Mouse (Mus musculus) hindbrain, embryonic 16.5 days (tissue): Measurements from ENCODE around the gene Pum2. TPM values are rescaled to one million over a fixed set of nuclear protein-coding genes. Genes with fewer than 3 reads are reported as not detected.
"Not testable (repeated sequence)": the region's sequence is repeated elsewhere in the genome, so short reads cannot be mapped to it uniquely, and the experiment has no call there.

Experiments
- ATAC-seq: fragments of 200-750 bp; cut with Nextera tagmentation; 2 replicates; pipeline ENCODE4 v1.8.0; 2017; ENCODE audit warnings: moderate TSS enrichment, moderate library complexity
- H3K27ac ChIP-seq: fragments of 300-500 bp; sonication (generic); 2 replicates; pipeline ENCODE4 v1.5.1; 2014; ENCODE audit warnings: low read depth, mild to moderate bottlenecking, control low read depth, low read length, moderate library complexity
- H3K27me3 ChIP-seq: fragments of 300-500 bp; sonication (generic); replicated peaks from 2 replicates; pipeline ENCODE4 v1.6.1; 2014; ENCODE audit warnings: low read length; ENCODE audit not compliant: control insufficient read depth, insufficient read depth
- H3K36me3 ChIP-seq: fragments of 300-500 bp; sonication (generic); 2 replicates; pipeline ENCODE4 v1.6.1; 2014; ENCODE audit warnings: mild to moderate bottlenecking, low read length, moderate library complexity, mixed read lengths; ENCODE audit not compliant: control insufficient read depth, insufficient read depth
- H3K4me1 ChIP-seq: fragments of 300-500 bp; sonication (generic); 2 replicates; pipeline ENCODE4 v1.6.1; 2014; ENCODE audit warnings: low read depth, low read length; ENCODE audit not compliant: control insufficient read depth, insufficient read depth
- H3K4me2 ChIP-seq: fragments of 300-500 bp; sonication (generic); 2 replicates; pipeline ENCODE4 v1.6.1; 2014; ENCODE audit warnings: mild to moderate bottlenecking, low read length, control low read depth, moderate library complexity
- H3K4me3 ChIP-seq: fragments of 300-500 bp; sonication (generic); 2 replicates; pipeline ENCODE4 v1.5.1; 2014; ENCODE audit warnings: mild to moderate bottlenecking, low read length, control low read depth, moderate library complexity
- H3K9ac ChIP-seq: fragments of 300-500 bp; sonication (generic); 2 replicates; pipeline ENCODE4 v1.6.1; 2014; ENCODE audit warnings: low read depth, mild to moderate bottlenecking, control low read depth, low read length, moderate library complexity
- H3K9me3 ChIP-seq: fragments of 300-500 bp; sonication (generic); 2 replicates; pipeline ENCODE4 v1.6.1; 2014; ENCODE audit warnings: mild to moderate bottlenecking, low read length, moderate library complexity; ENCODE audit not compliant: control insufficient read depth
- WGBS: fragments of 180-500 bp; shearing (Covaris S2); extraction: QIAGEN DNeasy Blood & Tissue Kit; methylation state at CpG from one replicate; pipeline ENCODE4 v1.1.7; 2014; 5-methylcytosine and 5-hydroxymethylcytosine counted together
- polyA plus RNA-seq: library from polyadenylated mRNA; unstranded; fragments of >200 nt; fragmentation: Nextera tagmentation; extraction: Ambion mirVana; gene quantifications from 2 replicates; pipeline ENCODE4 v1.2.1, GENCODE M21; 2015

Gene Pum2
- 41.3 and 45.8 TPM in 2 replicates for polyA plus RNA-seq

DNA sequence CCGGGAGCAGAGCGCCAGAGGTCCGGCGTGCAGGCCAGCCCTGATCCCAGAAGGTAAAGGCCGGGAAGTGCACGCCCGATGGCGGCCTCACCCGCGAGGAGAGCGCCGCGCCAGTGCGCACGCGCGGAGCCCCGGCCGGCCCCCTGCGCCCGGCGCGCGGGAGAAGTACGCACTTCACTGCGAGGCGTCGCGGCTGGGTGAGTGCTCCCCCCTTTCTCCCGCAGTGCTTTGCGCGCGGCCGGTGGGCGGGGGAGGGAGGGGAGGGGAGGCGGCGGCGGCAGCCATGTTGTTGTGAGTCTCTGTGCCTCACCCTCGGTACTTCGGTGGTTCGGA lies at the start of gene Pum2:
TSS of gene Pum2 (plus strand) at position 161 of the 333 bp plus-strand sequence.
- Histone ChIP-seq H3K36me3 (no peaks in the 10 kb centered on the region), H3K9me3 (no peaks in the 10 kb centered on the region), H3K27me3 (no peaks in the 10 kb centered on the region), H3K4me1 (peaks cover 16% of the 10 kb centered on the region), H3K9ac (peak within 1 kb of the TSS; percentile 100), H3K27ac (peak within 1 kb of the TSS; percentile 99), H3K4me3 (peak within 1 kb of the TSS; percentile 91), H3K4me2 (peak within 1 kb of the TSS; percentile 91)
- 1% methylated on average over 32 of the region's 41 CpGs for WGBS
- peak; percentile 95 for ATAC-seq

DNA sequence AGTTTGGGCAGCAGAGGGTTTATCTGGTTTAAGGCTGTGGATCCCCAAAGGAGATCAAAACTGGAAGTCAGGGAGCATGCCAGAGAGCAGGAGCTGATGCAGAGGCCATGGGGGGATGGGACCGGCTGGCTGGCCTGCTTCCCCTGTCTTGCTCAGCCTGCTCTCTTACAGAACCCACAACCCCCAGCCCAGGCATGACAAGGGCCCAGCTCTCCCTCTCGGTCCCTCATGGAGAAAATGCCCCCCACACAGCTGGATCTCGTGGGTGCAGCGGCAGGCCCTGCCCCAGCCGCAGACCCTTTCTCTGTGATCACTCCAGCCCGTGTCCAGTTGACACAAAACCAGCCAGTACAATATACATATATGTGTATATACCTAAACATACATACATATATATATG lies 44.4 kb upstream of the Pum2 start:
- Histone ChIP-seq H3K4me3 (no peak overlapping the region), H3K27ac (no peak overlapping the region), H3K4me2 (no peak overlapping the region), H3K36me3 (no peaks in the 10 kb centered on the region), H3K9me3 (0 out of 2 replicates have a peak, but pooled peaks cover 2% of the 10 kb centered on the region), H3K27me3 (no peaks in the 10 kb centered on the region), H3K9ac (no peak overlapping the region), H3K4me1 (no peaks in the 10 kb centered on the region)
- WGBS: 97% methylated on average over 6 of the region's 6 CpGs
- no peak for ATAC-seq

DNA sequence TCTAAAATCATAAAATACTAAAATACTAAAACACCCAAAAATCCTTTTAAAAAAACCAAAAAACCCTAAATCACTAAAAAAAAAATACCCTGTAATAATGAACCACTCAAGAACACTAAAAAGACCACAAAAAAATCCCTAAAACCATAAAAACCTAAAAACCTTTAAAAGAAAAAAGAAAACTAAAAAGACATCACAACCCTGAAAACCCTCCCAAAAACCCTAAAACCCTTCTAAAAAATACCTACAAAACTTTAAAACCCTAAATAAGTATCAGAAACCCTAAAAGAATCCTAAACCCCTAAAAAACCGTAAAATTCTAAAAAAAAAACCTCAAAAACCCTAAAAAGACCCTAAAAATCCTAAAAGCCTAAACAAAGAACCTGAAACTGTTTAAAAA lies 42.2 kb upstream of the Pum2 start:
- H3K4me2 ChIP-seq: no peak overlapping the region
- ATAC-seq: no peak
- H3K9me3 ChIP-seq: 0 out of 2 replicates have a peak, but pooled peaks cover 2% of the 10 kb centered on the region
- H3K9ac ChIP-seq: no peak overlapping the region
- no peaks in the 10 kb centered on the region for H3K27me3 ChIP-seq
- no peak overlapping the region for H3K27ac ChIP-seq
- H3K4me3 ChIP-seq: no peak overlapping the region
- no peaks in the 10 kb centered on the region for H3K36me3 ChIP-seq
- no peaks in the 10 kb centered on the region for H3K4me1 ChIP-seq
- 96% methylated on average over 1 of the region's 1 CpGs for WGBS

DNA sequence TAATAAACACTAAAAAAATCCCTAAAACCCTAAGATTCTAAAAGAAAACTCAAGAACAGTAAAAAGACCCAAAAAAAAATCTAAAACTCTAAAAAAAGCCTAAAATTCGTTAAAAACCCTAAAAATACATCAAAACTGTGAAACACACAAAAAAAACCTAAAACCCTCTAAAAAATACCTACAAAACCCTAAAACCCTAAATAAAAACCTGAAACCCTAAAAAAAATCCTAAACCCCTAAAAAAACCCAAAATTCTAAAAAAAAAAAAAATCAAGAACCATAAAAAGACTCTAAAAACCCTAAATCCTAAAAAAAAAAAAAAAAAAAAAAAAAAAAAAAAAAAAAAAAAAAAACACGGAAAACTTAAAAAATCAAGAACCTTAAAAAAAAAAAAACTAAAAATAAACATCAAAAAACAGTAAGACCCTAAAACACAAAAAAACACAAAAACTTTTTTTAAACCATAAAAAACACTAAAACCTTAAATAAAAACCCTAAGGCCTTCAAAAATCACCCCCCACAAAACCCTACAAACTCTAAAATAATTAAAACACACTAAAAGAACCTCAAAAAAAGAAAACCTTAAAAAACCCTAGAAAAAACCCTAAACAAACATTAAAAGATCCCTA lies 41.1 kb upstream of the Pum2 start:
- Histone ChIP-seq H3K27me3 (no peaks in the 10 kb centered on the region), H3K4me1 (no peaks in the 10 kb centered on the region), H3K9ac (no peak overlapping the region), H3K4me2 (no peak overlapping the region), H3K36me3 (no peaks in the 10 kb centered on the region), H3K27ac (no peak overlapping the region), H3K9me3 (0 out of 2 replicates have a peak, but pooled peaks cover 2% of the 10 kb centered on the region), H3K4me3 (no peak overlapping the region)
- no peak for ATAC-seq
- 93% methylated on average over 2 of the region's 2 CpGs for WGBS

DNA sequence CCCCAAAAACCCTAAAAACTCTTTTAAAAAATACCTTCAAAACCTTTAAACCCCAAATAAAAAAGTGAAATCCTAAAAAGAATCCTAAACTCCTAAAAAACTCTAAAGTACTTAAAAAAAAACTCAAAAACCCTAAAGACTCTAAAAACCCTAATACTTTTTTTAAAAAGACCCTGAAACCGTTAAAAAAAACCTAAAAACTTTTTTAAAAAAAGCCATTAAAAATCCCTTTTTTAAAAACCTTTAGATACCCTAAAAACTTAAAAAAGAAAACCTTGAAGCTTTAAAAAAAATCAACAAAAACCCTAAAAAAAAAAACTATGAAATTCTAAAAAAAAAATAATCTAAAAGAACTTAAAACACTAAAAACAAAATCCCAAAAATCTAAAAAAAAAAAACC lies 39.6 kb upstream of the Pum2 start:
- H3K4me1 ChIP-seq: no peaks in the 10 kb centered on the region; the same call in 1 of the 2 replicates
- H3K27me3 ChIP-seq: no peaks in the 10 kb centered on the region
- H3K9ac ChIP-seq: no peak overlapping the region
- no peaks in the 10 kb centered on the region for H3K36me3 ChIP-seq
- H3K4me3 ChIP-seq: no peak overlapping the region
- no peak overlapping the region for H3K4me2 ChIP-seq
- ATAC-seq: no peak
- WGBS: 97% methylated on average over 1 of the region's 1 CpGs
- no peak overlapping the region for H3K27ac ChIP-seq
- 0 out of 2 replicates have a peak, but pooled peaks cover 2% of the 10 kb centered on the region for H3K9me3 ChIP-seq

DNA sequence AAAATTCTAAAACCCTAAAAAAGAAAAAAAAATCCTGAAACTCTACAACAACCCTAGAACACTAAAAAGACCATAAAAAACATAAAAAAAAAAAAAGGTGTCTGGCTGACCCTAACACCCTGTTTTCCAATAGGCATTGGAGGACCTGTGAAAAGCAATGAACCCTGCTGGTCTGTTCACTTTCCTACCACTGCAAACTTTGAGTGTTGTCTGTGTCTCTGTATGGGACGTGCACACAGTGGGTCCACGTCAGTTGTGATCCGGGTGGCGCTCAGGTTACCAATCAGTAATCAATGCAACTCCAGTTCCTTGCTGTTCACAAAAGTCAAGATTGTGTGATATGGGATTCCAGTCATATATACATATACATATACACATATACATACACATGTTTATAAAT lies 38.4 kb upstream of the Pum2 start:
- Histone ChIP-seq H3K4me2 (no peak overlapping the region), H3K4me1 (no peaks in the 10 kb centered on the region; the same call in 1 of the 2 replicates), H3K27ac (no peak overlapping the region), H3K4me3 (no peak overlapping the region), H3K9me3 (no peaks in the 10 kb centered on the region), H3K27me3 (no peaks in the 10 kb centered on the region), H3K9ac (no peak overlapping the region), H3K36me3 (no peaks in the 10 kb centered on the region)
- 97% methylated on average over 4 of the region's 4 CpGs for WGBS
- ATAC-seq: no peak

DNA sequence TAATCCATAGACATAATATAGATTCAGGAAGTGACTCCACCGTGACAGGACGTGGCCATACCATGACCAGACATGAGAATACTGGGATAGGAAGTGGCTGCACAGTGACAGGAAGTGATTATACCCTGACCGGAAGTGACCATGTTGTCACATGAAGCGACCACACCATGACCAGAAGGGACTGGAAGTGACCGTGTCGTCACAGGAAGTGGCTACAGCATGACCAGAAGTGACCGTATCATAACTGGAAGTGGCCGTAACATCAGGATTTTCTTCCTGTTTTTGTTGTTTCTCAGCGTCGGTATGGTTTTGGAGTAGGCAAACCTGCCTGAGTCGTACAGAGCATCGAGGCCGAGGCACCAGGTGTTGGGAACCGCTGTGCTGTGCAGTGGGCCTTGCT lies 37.0 kb upstream of the Pum2 start:
- Histone ChIP-seq H3K9ac (no peak overlapping the region), H3K27ac (no peak overlapping the region), H3K4me3 (no peak overlapping the region), H3K36me3 (no peaks in the 10 kb centered on the region), H3K4me1 (no peaks in the 10 kb centered on the region; the same call in 1 of the 2 replicates), H3K9me3 (no peaks in the 10 kb centered on the region), H3K27me3 (no peaks in the 10 kb centered on the region), H3K4me2 (no peak overlapping the region)
- ATAC-seq: no peak
- WGBS: 94% methylated on average over 14 of the region's 14 CpGs

DNA sequence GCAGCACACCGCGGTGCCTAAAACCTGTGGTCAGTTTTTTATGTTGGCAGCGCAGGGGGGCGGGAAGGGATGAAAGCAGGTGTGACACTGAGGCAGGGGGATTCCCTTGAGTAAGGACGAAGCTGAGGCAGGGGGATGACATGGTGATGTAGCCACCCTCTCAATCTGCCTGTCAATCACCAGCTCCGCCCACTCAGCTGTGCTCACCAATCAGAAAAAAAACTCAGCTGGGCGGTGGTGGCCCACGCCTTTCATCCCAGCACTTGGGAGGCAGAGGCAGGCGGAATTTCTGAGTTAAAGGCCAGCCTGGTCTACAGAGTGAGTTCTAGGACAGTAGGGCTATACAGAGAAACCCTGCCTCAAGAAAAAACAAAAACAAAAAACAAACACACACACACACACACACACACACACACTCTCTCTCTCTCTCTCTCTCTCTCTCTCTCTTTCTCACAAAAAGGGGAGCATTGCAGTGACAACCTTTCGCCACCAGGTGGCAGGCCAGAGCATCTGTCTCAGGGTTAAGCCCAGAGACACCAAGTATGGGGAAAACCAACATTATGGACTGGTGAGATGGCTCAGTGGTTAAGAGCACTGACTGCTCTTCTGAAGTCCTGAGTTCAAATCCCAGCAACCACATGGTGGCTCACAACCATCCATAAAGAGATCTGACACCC lies 35.4 kb upstream of the Pum2 start:
- H3K4me1 ChIP-seq, H3K9ac ChIP-seq, H3K9me3 ChIP-seq, H3K4me3 ChIP-seq, H3K4me2 ChIP-seq, H3K27me3 ChIP-seq, H3K36me3 ChIP-seq, ATAC-seq, H3K27ac ChIP-seq: not testable (repeated sequence)
- WGBS: 79% methylated on average over 10 of the region's 10 CpGs

DNA sequence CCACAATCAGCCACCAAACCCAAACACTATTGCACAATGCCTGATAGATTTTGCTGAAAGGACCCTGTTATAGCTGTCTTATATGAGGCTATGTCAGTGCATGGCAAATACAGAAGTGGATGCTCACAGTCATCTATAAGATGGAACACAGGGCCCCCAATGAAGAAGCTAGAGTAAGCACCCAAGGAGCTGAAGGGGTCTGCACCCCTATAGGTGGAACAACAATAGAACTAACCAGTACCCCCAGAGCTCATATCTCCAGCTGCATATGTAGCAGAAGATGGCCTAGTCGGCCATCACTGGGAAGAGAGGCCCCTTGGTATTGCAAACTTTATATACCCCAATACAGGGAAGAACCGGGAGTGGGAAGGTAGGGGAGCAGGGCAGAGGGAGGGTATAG lies 33.7 kb upstream of the Pum2 start:
- not testable (repeated sequence) for ATAC-seq, H3K4me1 ChIP-seq, H3K9me3 ChIP-seq, H3K27ac ChIP-seq, H3K27me3 ChIP-seq, H3K36me3 ChIP-seq
- peak overlapping the region; percentile 47 for H3K9ac ChIP-seq
- peak overlapping the region; percentile 56 for H3K4me2 ChIP-seq
- WGBS: 4% methylated on average over 2 of the region's 2 CpGs
- H3K4me3 ChIP-seq: peak overlapping the region; percentile 91
